Mouse (Mus musculus) thymus, adult 2 months (tissue): ENCODE data around the gene Cyp1a1. TPM values are rescaled to one million over a fixed set of nuclear protein-coding genes. Genes with fewer than 3 reads are reported as not detected.

Experiments
- DNase-seq: peaks from one replicate; pipeline ENCODE4 v3.0.0; 2021
- H3K27ac ChIP-seq: fragments of 200-500 bp; 2 replicates; pipeline ENCODE4 v1.5.1; 2012; ENCODE audit warnings: low read length, control low read depth; ENCODE audit not compliant: control insufficient read depth, insufficient read depth
- H3K27me3 ChIP-seq: fragments of 200-500 bp; 2 replicates; pipeline ENCODE4 v1.6.1; 2012; ENCODE audit warnings: mild to moderate bottlenecking, low read length, moderate library complexity, mixed read lengths; ENCODE audit not compliant: control insufficient read depth, insufficient read depth
- H3K36me3 ChIP-seq: fragments of 200-500 bp; 2 replicates; pipeline ENCODE4 v1.6.1; 2012; ENCODE audit warnings: mild to moderate bottlenecking, low read length, moderate library complexity; ENCODE audit not compliant: control insufficient read depth, insufficient read depth
- H3K4me1 ChIP-seq: fragments of 200-500 bp; replicated peaks from 2 replicates; pipeline ENCODE4 v1.6.1; 2012; ENCODE audit warnings: low read length; ENCODE audit not compliant: control insufficient read depth, insufficient read depth
- H3K4me3 ChIP-seq: fragments of 200-500 bp; 2 replicates; pipeline ENCODE4 v1.5.1; 2012; ENCODE audit warnings: mild to moderate bottlenecking, low read length, control low read depth, moderate library complexity; ENCODE audit not compliant: control insufficient read depth, insufficient read depth
- CTCF ChIP-seq: fragments of 200-500 bp; IDR thresholded peaks from 2 replicates; pipeline ENCODE4 v1.5.1; 2012; ENCODE audit warnings: mild to moderate bottlenecking, control low read depth, low read length, moderate library complexity, borderline replicate concordance; ENCODE audit not compliant: control insufficient read depth, poor library complexity, insufficient read depth; ENCODE audit errors: extremely low read depth
- POLR2A ChIP-seq: fragments of 200-500 bp; IDR thresholded peaks from 2 replicates; pipeline ENCODE4 v1.6.1; 2012; ENCODE audit warnings: mild to moderate bottlenecking, low read length, control low read depth, moderate library complexity; ENCODE audit not compliant: control insufficient read depth, poor library complexity, insufficient read depth; ENCODE audit errors: extremely low read depth
- WGBS: fragments of 180-500 bp; shearing (Covaris S2); methylation state at CpG from one replicate; pipeline ENCODE4 v1.1.7; 2018; 5-methylcytosine and 5-hydroxymethylcytosine counted together
- polyA plus RNA-seq: library from polyadenylated mRNA; depleted of rRNA; stranded (reverse); fragments of >200 nt; gene quantifications from 2 replicates; pipeline ENCODE4 v1.2.3, GENCODE M21; 2012

Gene Cyp1a1
- polyA plus RNA-seq, 1 experiment = 0.15 TPM

GRCm38 (mm10) chr9:57712194-57712593, 24.5 kb downstream of the Cyp1a1 start:
- Histone ChIP-seq H3K4me3 (no peak overlapping the region), H3K27ac (no peak overlapping the region), H3K36me3 (peaks cover 41% of the 10 kb centered on the region), H3K4me1 (peaks cover 9% of the 10 kb centered on the region), H3K27me3 (no peaks in the 10 kb centered on the region)
- DNase-seq = no peak
- TF ChIP-seq POLR2A (no peak), CTCF (no peak)
- WGBS = 93% methylated on average over 2 of the region's 2 CpGs

GRCm38 (mm10) chr9:57718408-57718807, 30.7 kb downstream of the Cyp1a1 start:
- WGBS = 91% methylated on average over 7 of the region's 7 CpGs
- Histone ChIP-seq H3K27ac (no peak overlapping the region), H3K4me1 (no peaks in the 10 kb centered on the region), H3K4me3 (no peak overlapping the region), H3K36me3 (peaks cover 58% of the 10 kb centered on the region), H3K27me3 (no peaks in the 10 kb centered on the region)
- TF ChIP-seq POLR2A (no peak), CTCF (no peak)
- DNase-seq = no peak

- Histone ChIP-seq H3K4me1 (no peaks in the 10 kb centered on the region), H3K4me3 (no peak overlapping the region), H3K36me3 (peaks cover 35% of the 10 kb centered on the region), H3K27me3 (no peaks in the 10 kb centered on the region), H3K27ac (no peak overlapping the region)
- TF ChIP-seq CTCF = no peak
- no peak for TF ChIP-seq POLR2A
- 97% methylated on average over 3 of the region's 3 CpGs for WGBS
- DNase-seq = no peak
Observed at GRCm38 (mm10) chr9:57720736-57721135, 33.0 kb downstream of the Cyp1a1 start.

GRCm38 (mm10) chr9:57722371-57722770, 34.6 kb downstream of the Cyp1a1 start:
- Histone ChIP-seq H3K27ac (no peak overlapping the region), H3K36me3 (peaks cover 23% of the 10 kb centered on the region), H3K27me3 (no peaks in the 10 kb centered on the region), H3K4me1 (no peaks in the 10 kb centered on the region), H3K4me3 (no peak overlapping the region)
- WGBS = 100% methylated on average over 1 of the region's 1 CpGs
- no peak for TF ChIP-seq POLR2A
- no peak for TF ChIP-seq CTCF
- no peak for DNase-seq

GRCm38 (mm10) chr9:57723315-57723715, 35.6 kb downstream of the Cyp1a1 start:
- 77% methylated on average over 5 of the region's 5 CpGs for WGBS
- Histone ChIP-seq H3K4me3 (no peak overlapping the region), H3K36me3 (peaks cover 22% of the 10 kb centered on the region), H3K27me3 (no peaks in the 10 kb centered on the region), H3K4me1 (no peaks in the 10 kb centered on the region), H3K27ac (no peak overlapping the region)
- no peak for DNase-seq
- TF ChIP-seq POLR2A = no peak
- TF ChIP-seq CTCF = no peak

- 95% methylated on average over 5 of the region's 5 CpGs for WGBS
- H3K4me3 ChIP-seq = no peak overlapping the region
- DNase-seq = no peak
- no peaks in the 10 kb centered on the region for H3K27me3 ChIP-seq
- no peak overlapping the region for H3K27ac ChIP-seq
- H3K4me1 ChIP-seq = no peaks in the 10 kb centered on the region
- H3K36me3 ChIP-seq = peaks cover 20% of the 10 kb centered on the region
- TF ChIP-seq CTCF (no peak), POLR2A (no peak)
Observed at GRCm38 (mm10) chr9:57723796-57724195, 36.1 kb downstream of the Cyp1a1 start.

GRCm38 (mm10) chr9:57724701-57725100, 37.0 kb downstream of the Cyp1a1 start:
- no peaks in the 10 kb centered on the region for H3K27me3 ChIP-seq
- H3K4me1 ChIP-seq = no peaks in the 10 kb centered on the region
- no peak for DNase-seq
- H3K27ac ChIP-seq = no peak overlapping the region
- WGBS = 97% methylated on average over 3 of the region's 3 CpGs
- no peak for TF ChIP-seq CTCF
- TF ChIP-seq POLR2A = no peak
- peaks cover 20% of the 10 kb centered on the region for H3K36me3 ChIP-seq
- no peak overlapping the region for H3K4me3 ChIP-seq
